Mouse (Mus musculus) thymus, adult 18-20 months (tissue): ENCODE measurements around the gene Slc47a1.
A peak's percentile ranks its signal among the peaks of the same experiment; 100 is the strongest.

Source experiments
- DNase-seq, 2 experiments: peaks; one replicate each; pipeline ENCODE4 v3.0.0; 2022; ENCODE audit warnings: mixed read lengths in 2 of 2

The Slc47a1 gene

DNA sequence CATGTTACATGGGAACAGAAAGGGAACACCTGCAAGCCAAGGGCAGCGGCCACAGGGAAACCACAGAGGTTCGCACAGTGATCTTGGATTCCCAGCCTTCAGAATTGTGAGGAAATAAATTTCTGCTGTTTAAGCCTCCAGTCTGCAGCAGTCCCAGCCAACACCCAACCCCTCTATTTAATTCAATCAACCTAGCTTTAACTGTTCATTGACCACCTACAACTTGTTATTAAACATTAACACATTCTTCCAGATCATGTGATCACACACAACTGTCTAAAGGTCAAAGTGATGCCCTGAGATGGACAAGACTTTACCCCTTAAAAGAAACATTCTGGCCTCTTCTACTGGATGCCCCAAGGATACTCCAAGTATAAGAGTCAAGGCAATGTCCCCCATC lies 9.5 kb downstream of the Slc47a1 start:
- DNase-seq: no peak

GRCm38 (mm10) chr11:61366517-61367273 lies 11.4 kb downstream of the Slc47a1 start:
- DNase-seq: no peak

- no peak for DNase-seq
Observed at GRCm38 (mm10) chr11:61365938-61366337, 12.2 kb downstream of the Slc47a1 start.

GRCm38 (mm10) chr11:61364096-61364495 lies 14.0 kb downstream of the Slc47a1 start:
- no peak for DNase-seq

GRCm38 (mm10) chr11:61361515-61362190 lies 16.5 kb downstream of the Slc47a1 start:
- DNase-seq: no peak

DNA sequence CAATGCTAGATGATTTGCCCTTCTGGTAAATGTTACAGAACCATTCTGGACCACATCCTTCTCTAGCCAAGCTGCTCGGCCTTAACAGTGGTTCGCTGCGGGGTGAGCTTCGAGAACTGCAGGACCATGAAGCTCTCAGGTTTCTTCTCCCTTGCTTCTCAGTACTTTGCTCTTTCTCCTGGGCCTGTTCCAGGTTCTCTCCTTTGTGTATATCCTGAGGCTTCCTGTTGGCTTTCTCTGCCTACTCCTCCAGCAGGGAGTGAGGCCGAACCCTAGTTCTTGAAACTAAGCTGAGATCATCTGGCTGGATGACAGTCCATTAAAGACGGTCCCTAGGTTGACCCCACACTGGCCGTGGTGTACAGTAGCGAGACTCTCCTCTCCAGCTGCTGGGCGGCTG lies 21.5 kb downstream of the Slc47a1 start:
- DNase-seq: no peak

- DNase-seq: no peak
Observed at GRCm38 (mm10) chr11:61356111-61356510, 22.0 kb downstream of the Slc47a1 start.

- DNase-seq: no peak
Observed at GRCm38 (mm10) chr11:61355351-61355750, 22.8 kb downstream of the Slc47a1 start.

DNA sequence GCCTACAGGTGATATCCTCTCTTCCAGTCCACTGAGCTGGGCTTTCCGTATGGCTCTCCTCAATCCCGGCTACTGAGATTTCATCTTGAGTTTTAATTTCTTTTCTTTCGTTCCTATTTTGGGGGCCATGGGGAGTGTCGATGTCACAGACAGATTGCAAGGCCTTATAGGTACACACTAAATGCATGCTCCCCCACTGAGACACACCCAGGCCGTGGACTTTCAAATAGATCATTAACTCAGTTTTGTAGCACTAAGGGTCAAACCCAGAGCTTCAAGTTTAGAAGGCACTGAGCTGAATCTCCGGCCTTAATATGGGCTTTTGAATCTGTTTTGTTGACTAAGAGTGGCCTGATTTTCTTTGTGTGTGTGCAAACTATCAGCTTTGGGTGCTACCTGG lies 23.8 kb downstream of the Slc47a1 start:
- no peak for DNase-seq

DNA sequence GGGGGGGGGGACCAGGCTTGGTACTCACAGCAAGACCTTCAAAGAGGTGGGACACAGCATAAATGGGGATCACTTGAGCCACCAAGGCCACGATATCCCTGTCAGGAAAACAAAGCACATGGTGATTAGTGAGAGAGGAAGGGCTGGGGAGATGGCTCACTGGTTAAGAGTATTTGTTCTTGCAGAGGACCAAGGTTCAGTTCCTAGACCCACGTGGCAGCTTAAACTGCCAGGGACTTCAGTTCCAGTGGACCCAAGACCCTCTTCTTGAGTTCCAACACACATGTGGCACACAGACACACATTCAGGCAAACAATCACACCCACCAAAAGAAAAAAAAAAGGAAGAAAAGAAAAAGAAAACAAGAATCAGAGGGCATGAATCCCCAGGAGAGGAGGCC lies 25.1 kb downstream of the Slc47a1 start:
- DNase-seq: no peak

DNA sequence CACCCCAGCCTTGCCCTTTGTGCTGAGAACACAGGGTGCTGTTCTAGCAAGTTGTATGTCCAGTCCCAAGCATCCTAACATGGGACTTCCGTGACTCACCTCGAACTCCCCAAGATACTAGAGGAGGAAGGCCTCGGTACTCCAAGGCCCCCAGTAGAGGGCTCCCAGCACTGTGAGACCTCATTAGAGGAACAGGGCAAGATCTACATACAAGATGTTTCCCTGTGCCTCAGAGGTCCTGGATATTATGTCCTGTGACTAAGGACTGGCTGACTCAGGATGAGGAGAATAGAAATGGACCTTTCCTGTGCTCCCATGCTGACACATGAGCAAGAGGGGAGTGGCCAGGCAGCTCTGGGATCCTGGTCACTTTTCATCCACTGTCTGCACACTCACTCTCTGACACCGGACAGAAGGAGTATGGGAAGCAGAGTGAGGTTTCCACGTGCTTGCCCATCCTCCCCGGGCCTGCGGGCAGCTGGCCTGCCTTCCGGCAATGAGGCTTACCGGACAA lies 25.9 kb downstream of the Slc47a1 start:
- no peak for DNase-seq

DNA sequence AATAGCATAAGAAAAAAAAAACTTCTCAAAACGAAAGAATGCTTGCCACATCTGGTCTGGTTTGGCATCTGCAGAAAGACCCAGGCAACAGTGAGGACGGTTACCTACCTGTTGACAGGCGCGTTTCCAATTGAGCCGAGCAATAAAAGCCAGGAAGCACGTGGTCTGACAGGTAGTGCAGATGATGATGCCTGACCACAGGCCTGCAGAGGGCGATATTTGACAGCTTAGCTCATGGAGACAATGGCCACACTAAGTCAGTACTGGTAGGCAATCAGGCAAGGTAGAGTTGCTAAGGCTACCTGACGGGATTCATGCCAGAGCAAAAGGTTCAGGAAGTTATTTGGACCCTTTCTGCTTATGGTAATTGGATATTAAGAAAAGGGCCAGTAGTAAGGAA lies 28.8 kb downstream of the Slc47a1 start:
- DNase-seq: peak; percentile 50 to 58

GRCm38 (mm10) chr11:61346133-61346532 lies 32.0 kb downstream of the Slc47a1 start:
- no peak for DNase-seq

DNA sequence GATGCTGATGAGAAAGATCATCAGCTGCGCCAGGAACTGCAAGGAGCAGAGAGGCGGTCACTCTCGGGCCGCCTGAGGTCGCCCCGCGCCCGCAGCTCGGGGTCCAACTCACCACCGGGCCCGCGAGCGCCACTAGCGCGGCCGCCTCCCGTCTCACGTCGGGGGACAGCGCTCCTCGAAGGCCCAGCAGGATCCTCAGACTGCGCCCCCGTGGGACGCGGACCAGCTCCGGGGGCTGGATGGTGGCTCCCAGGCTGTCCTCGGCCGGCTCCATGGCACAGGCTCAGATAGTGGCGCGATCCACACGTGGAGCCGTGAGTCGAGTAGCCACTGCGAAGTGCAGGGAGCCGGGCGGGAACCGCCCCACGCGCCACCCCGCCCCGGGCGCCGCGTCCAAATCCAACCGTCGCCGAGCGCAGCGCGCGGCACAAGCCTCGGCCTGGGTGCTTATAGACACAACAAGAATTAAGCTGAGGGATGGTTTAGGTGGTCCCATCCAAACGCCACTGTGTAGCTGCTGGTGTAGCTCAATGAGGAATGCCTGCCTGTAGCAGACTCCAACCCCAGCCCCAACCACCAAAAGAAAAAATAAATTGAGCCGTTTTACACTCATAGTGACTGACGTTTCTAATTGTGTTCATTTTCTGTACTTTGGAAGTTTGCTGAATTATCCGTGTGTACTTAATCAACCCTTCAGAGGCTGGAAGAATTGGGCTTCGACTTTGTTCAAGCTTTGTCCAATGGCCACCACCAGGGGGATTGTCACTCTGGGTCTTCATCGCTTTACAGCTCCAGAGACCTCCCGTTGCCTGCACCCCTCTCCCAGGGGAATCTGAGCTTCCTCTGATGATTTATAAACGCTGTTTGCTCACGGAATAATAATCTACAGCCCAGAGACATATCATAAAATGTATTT lies 35.4 kb downstream of the Slc47a1 start, which contains the start of gene Slc47a2:
Slc47a2 (minus strand) TSS at position 356 of the 916 bp plus-strand sequence.
- no peak for DNase-seq

- no peak for DNase-seq
Observed at GRCm38 (mm10) chr11:61341971-61342370, 36.2 kb downstream of the Slc47a1 start.

- no peak for DNase-seq
Observed at GRCm38 (mm10) chr11:61341233-61341632, 36.9 kb downstream of the Slc47a1 start.

GRCm38 (mm10) chr11:61340374-61340773 lies 37.8 kb downstream of the Slc47a1 start:
- no peak for DNase-seq

GRCm38 (mm10) chr11:61337586-61337985 lies 40.6 kb downstream of the Slc47a1 start:
- DNase-seq: no peak

GRCm38 (mm10) chr11:61320904-61321687 lies 57.0 kb downstream of the Slc47a1 start:
- DNase-seq: no peak

DNA sequence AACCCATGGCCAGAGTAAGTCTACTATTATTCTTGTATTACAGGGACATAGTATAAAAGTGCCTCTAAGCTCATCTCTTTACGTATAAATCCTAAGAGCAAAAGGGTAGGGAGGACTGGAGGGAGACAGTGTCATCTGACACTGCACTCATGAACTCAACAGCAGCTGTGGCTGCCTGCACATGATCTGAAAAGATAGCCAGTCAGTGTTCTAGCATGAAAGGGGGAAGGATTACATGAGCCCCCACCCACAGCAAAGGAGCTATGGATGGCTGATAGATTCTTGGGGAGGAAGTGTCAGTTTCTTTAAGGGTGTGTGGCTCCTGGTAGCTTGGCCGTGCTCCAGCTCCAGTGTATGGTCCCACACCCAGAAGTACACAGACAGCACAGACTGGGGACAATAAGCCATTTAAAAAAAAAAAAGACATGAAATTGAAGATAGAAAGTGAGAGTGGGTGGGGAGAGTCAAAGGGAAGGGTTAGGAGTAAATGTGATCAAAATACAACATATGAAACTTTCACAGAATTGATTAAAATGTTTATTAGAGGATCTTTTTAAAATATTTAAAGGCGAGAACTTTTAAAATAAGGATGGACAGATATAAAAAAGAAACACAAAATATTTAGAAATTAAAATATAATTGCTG lies 58.1 kb downstream of the Slc47a1 start:
- DNase-seq: no peak

GRCm38 (mm10) chr11:61319233-61319922 lies 58.8 kb downstream of the Slc47a1 start:
- DNase-seq: no peak
